Mouse (Mus musculus): Measurements from ENCODE around the gene A2ml1.

A2ml1 gene

DNA sequence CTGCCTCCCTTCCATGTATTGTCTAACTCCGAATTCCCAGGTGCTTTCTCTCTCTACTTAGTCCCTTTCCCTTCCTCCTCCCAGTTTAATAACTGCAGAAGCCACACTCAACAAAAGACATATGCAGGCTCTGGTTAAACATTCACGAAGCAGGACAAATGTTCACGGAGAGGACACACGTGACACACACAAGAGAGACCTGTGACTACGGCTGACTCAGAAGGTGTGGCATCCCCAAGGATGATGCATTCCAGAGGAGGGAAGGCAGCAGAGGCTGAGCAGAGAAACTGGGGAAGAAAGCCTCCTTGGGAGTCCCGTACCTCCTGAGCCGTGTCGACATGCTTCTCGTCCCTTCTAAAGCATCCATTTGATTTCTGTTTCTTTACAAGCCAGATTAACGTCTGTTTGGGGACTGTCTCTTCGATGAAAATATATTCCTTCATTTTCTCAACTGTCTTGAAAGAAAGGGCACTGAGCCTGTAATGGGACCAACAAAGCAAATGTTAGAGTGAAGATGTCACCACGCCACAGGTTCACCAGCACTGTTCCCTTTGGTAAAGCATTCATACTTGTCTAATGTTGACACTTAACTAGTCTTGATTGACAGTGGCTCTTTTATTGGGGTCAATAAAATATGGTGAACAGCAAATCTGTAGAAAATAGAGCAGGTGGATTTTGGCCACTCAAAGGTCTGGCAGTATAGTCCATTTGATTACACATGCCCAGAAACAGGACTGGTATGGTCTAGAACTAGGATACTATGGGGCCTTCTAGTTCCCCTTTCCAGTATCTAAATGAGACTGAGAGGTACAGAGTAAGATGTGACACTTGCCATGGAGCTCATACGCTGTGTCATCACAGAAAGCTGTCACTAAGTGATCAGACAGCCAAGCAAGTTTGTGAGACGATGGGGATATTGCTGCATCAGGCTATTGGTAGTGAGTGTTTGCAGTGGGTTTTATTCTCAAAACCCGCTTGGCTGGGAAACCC lies 31.6 kb downstream of the A2ml1 start:
- no peak for DNase-seq (ENCODE audit: low spot score)

DNA sequence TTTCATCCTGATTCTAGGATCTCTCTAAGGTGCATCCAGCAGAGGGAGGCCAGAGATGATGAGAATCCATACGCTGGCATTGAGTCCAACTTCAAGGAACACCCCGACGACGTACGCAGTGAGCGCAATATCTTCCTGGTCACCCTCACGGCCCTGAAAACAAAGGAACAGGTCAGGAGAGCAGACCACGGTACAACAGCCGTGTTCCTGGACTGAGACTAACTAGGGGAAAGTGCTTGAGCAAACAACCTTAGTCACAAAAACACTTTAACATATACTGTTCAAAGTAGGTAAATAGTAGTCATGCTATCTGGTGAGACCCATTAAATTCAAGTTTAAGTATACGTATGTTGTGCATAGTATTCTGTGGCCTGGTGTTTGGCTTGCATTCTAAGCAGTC lies 32.9 kb downstream of the A2ml1 start:
- DNase-seq (ENCODE audit: low spot score): no peak

DNA sequence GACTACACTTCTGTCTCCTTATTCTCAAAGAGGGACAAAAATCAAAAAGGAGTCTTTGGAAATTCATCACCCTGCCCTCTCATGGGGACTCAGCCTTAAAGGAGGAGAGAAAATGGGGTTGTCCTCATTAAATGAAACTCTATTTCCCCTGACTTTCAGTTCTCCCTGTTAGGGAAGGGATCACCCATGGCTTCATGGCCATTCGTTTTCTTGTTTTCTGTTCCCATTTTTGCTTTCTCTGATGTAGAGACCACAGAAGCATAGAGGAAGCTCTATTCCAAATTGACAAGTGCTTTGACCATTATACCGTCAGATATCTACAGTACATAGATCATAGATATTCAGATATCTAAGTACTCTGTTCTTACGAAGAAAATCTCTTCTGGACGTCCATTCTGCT lies 36.0 kb downstream of the A2ml1 start:
- no peak for DNase-seq (ENCODE audit: low spot score)

DNA sequence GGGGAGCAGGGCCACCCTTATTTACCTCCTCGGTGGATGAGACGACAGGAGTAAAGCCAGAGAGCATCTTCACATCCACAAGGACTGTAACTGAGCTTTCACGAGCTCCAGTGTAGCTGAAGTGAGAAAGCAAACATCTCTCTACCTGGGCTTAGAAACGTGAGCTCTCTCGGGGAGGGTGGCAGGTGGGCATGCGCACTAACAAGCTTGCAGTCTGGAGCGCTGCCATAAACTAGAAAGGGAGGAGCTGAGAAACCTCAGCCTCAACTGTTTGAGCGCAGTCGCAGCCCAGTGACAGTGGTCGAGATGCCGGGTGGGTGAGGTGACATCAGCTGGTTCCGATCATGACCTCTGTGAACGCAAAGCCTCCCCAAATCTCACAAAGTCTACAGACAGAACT lies 38.2 kb downstream of the A2ml1 start:
- no peak for DNase-seq (ENCODE audit: low spot score)

DNA sequence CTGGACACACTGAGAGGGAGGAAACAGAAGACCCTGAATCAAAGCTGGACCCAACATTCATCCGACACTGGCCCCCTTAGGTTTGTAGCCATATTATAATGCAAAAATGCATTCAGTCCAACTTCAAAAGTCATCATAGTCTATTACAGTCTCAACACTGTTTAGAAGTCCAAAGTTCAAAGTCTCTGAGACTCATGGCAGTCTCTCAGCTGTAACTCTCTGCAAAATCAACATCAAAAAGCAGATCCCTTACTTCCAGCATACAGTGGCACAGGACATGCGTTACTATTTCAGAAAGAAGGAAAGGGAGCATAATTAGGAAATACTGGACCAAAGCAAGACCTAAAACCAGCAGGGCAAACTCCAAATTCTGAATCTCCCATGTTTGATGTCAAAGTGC lies 46.2 kb downstream of the A2ml1 start:
- DNase-seq (ENCODE audit: low spot score): no peak

DNA sequence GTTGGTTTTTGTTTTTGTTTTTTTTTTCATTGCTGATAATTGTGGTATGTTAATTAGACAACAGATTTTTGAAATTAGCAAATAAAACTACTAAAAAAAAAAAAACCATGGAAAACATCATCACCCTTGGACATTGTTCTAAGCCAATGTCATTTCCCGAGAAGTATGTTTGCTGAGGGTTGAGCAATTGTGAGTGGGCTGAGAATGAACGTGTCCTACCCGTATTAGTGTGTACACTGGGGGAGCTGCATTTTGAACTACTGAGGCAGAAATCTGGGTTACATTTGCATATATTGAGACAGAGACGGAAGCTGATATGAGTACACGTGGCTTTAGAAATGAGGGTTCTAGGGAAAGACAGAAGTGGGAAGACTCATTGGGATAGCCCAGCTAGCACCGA lies 48.1 kb downstream of the A2ml1 start:
- no peak for DNase-seq (ENCODE audit: low spot score)

DNA sequence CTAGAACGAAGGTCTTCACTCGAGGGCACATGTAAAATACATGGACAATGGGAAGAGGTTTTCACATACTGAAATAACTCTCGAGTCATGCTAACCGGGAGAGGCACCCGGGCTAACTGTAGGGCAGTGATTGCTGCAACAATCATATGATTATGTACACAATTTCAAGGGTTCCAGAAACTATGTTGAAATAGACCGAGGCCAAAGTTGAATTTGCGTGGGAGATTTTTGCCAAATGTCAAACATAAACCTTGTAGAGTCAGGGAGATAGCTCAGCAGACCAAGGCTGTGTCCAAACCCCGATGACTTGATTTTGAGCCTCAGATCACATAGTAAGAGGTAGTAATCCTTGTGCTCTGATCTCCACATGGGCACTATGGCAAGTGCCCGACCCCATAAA lies 48.7 kb downstream of the A2ml1 start:
- DNase-seq (ENCODE audit: low spot score): no peak

DNA sequence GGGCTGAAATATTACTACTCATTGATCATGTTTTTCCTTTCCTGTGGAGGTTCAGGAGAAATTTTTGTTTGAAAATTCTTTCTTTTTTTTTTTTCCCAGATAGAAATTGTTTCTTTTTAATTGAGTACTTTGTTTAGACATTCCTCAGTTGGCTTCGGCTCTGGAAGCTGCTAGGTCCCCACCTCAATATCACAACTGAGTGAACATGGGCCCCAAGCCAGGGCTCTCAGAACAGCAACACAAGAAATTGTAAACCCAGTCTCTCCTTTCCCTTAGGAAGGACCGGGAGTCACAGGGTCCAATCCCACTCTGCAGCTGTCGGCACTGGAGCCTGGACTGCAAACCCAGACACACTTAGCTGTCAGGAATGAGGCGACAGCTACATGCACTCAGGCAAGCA lies 52.9 kb downstream of the A2ml1 start:
- DNase-seq (ENCODE audit: low spot score): no peak

DNA sequence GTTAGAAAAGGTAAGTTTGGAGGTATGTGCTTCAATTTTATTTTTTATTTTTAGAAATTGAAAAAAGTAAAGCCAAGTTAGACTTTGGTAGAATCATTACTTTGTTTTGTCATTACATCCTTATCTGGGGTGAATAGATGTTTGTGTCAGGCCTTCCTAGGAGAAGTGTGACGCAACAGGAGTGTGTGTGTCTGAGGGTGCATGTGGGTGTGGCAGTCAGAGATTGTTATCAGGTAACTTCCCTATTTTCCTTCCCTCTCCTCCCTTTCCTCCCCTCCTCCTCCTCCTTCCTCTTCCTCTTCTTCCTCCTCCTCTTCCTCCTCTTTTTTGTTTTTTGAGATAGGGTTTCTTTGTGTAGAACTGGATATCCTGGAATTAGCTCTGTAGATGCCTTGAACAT lies 54.3 kb downstream of the A2ml1 start:
- no peak for DNase-seq (ENCODE audit: low spot score)

DNA sequence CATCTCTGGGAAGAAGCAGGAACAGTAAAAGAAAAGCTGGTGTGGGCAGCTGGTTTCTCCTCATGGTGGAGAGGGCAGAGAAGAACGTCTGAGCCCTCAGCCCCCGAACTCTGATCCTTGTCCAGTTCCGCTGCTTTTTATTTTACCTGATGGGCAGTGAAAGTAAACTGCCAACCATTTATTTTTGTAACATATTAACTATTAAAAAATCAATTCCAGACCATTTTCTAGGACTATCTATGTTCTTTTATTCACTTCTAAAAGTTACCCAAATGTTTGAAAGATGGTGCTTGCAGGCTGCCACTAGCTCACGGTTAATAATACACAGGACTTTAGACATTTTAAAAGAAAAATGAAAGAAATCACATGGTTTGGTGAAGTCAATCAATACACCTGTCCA lies 54.8 kb downstream of the A2ml1 start, which contains the start of gene Pzp:
TSS of gene Pzp (minus strand) at position 120 of the 400 bp plus-strand sequence.
- DNase-seq (ENCODE audit: low spot score): no peak

DNA sequence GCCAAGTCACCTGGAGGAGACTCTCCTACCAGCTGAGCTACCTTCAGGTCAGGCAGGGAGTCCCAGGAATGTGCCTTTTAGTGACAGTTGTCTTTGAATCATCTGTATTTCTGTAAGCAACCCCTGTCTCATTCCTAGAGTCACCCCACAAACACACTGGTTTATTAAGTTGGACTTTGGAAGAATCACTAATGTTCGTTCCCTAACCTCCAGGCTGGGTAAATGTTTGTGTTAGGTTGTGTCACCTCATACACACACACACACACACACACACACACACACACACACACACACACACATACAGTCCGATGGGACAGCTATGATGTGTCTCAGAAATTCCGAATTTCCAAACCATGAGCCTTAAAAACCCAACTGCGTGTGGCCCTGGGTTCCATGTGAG lies 55.6 kb downstream of the A2ml1 start:
- DNase-seq (ENCODE audit: low spot score): no peak

DNA sequence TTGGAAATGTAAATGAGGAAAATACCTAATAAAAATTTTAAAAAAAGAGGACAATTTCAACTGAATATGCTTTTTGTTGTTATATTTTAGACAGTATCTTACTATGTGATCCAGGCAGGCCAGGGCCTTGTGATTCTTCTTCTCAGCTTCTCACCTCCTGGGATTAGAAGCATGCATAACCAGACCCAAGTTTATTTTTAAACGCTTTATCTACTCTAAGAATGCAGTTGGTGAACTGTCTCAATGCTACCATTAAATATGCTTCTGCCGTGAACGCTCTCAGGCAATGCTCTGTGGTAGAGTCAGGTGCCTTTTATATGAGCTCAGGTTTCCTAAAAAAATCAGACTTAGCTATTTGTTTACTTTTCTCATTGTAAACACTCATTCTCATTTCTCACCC lies 58.0 kb downstream of the A2ml1 start:
- no peak for DNase-seq (ENCODE audit: low spot score)

DNA sequence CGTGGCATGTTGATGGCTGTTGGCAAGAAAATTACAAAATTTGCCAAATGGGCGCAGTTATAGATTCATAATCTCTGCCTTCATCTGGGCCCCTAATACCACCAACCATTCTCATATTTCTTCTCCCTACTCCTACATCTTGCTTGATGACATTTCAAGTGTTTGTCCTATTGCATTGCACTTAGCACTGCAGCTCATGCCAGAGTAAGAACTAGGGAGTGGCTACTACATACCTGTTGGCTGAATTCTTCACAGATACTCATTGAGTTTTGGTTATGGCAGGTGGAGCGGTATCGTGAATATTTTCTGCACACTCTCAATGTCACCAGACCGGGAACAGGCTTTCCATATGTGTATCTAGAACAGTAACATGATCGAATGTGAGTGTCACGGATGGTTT lies 62.2 kb downstream of the A2ml1 start:
- no peak for DNase-seq (ENCODE audit: low spot score)

DNA sequence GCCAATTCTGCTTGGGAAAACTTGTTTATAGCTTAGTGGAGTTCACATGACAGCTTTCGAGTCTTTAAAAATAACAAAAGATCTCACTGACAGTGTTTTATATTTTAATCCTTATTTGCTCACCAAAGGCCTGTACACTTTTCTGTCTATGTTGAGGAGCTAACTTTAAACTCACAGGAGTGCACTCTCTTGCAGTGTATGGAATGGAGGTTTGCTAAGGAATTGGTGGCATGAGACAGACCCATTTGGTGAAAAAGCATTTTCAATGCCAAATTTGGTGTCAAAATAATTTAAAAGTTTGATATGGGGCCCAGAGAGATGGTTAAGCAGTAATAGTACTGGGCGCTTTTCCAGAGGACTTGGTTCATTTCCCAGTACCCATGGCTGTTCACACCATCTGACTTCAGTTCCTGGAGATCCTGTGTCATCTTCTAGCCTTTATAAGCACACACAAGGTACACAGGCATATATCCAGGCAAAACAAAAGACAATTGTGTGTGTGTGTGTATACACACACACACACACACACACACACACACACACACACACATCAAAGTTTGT lies 75.7 kb downstream of the A2ml1 start:
- no peak for DNase-seq (ENCODE audit: low spot score)

DNA sequence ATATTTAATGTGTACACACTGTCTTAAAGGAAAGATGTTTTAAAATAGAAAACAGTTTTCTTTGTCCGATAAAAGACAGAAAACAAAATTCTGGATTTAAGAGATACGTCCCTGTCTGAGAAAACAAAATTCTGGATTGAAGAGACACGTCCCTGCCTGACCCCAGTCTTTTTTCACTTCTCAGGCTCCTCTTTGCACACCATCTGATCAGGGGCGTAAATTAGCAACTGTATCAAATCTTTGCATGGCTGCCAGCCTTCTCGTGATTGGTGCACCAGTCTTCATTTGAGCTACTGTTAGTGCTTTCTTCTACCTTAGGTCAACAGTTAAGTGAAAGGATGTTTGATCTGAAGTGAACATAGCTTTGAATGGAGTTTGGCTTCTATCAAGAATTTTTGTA lies 76.7 kb downstream of the A2ml1 start:
- no peak for DNase-seq (ENCODE audit: low spot score)

DNA sequence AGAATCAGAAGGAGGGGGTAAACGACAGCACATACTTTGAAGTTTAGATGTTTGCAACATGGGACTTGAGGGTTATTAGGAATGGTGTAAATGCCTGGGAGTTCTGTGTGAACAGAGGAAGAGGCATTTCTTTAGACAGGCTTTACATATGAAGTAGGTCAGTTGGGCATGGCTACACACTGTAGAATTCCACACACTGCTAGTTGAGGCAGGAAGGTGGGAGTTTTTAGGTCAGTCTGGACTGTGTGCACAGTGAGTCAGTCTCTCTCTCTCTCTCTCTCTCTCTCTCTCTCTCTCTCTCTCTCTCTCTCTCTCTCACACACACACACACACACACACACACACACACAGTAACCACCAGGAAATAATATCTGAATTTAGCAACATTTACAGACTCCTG lies 86.1 kb downstream of the A2ml1 start:
- DNase-seq (ENCODE audit: low spot score): no peak

DNA sequence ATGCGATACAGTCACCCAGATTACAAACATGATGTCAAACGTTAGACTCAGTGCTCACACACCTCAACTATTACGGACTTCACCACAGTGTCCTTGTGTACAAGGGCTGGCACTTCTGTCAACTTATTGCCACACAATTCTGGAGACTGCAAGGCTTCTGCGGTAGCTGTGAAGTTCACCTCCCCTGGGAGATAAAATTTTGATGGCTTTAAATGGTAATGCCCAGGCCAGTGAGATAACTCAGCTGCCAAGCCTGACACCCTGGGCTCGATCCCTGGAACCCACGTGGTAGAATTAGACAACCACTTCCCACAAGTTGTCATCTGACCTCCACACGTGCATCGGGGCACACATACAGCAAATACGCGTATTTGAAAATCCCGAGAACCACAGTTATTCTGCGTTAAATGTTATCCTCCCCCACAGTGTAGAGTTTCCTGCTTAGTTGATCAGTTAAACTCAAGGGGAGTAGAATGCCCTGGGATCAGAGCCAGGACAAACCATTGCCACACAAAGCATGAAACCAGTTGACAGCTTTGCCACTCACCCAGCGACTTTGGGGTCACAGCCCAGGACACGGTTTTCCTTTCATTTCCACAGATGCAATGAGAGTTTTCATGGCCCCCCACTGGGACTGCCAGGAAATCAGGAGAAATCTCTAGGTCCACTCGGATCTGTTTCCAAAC lies 86.6 kb downstream of the A2ml1 start:
- no peak for DNase-seq (ENCODE audit: low spot score)

DNA sequence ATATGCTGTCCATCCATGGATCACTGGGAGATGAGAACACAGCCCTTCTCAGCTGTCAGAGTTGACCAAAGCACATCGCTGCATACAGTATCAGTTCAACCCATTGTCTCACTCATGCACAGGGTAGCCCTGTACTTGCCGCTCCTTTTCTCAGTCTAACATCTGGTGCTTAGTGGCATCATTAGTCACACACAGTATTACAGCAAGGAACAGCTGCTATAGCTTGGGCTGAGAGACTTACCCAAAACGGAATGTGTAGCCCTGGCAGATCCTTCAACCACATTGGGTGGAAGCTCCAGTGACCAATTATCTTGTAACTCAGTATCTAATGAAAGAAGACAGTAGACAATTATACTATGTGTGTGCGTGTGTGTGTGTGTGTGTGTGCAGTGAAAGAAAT lies 89.5 kb downstream of the A2ml1 start:
- no peak for DNase-seq (ENCODE audit: low spot score)

DNA sequence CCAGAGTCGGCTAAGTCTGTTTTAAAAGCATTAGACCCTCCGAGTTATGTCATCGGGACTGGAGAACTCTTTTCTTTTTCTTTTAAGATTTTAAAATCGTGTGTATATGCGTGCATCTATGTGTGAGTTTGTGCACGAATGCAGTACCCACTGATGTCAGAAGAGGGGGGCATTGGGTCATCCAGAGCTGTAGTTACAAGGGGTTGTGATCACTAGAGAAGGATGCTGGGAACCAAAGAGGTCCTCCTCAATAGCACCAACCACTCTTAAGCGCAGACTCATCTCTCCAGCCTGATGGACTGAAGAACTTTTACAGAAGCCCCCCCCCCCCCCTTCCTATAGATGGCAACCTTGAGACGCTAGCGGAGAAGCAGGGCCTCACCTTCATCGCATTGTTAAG lies 91.3 kb downstream of the A2ml1 start:
- no peak for DNase-seq (ENCODE audit: low spot score)

Measured in testis, postnatal 10 days (tissue).